Mouse (Mus musculus) myocyte (in vitro differentiated cells): ENCODE results near the gene Zfp213. TPM values are rescaled to one million over a fixed set of nuclear protein-coding genes. Genes with fewer than 3 reads are reported as not detected.

Experiments
- H3K27me3 ChIP-seq: one replicate; pipeline ENCODE4 v1.6.1; 2011; ENCODE audit not compliant: control insufficient read depth, insufficient read depth, insufficient read length
- H3K36me3 ChIP-seq: one replicate; pipeline ENCODE4 v1.6.1; 2011; ENCODE audit not compliant: control insufficient read depth, insufficient read depth
- H3K4me2 ChIP-seq: one replicate; pipeline ENCODE4 v1.6.1; 2011; ENCODE audit warnings: low read depth, control low read depth
- H3K4me3 ChIP-seq: one replicate; pipeline ENCODE4 v1.5.1; 2011; ENCODE audit warnings: mild to moderate bottlenecking, control low read depth, moderate library complexity
- H3K79me2 ChIP-seq: one replicate; pipeline ENCODE4 v1.6.1; 2011; ENCODE audit not compliant: control insufficient read depth, insufficient read depth
- H3ac ChIP-seq: one replicate; pipeline ENCODE4 v1.6.1; 2011; ENCODE audit not compliant: control insufficient read depth, insufficient read length
- CEBPB ChIP-seq: IDR thresholded peaks from 2 replicates; pipeline ENCODE4 v1.6.1; 2011; ENCODE audit warnings: mild to moderate bottlenecking, moderate library complexity; ENCODE audit not compliant: poor library complexity, insufficient read depth, severe bottlenecking
- E2F4 ChIP-seq: IDR thresholded peaks from one replicate; pipeline ENCODE4 v1.6.1; 2011; ENCODE audit warnings: mild to moderate bottlenecking, control low read depth, moderate library complexity; ENCODE audit not compliant: insufficient read depth
- MAX ChIP-seq: IDR thresholded peaks from one replicate; pipeline ENCODE4 v1.6.1; 2011; ENCODE audit warnings: low read depth, mild to moderate bottlenecking, control low read depth
- MYOD1 ChIP-seq, 3 experiments: IDR thresholded peaks; one replicate each; pipeline ENCODE4 v1.6.1; 2011; ENCODE audit warnings: control low read depth in 2 of 3, low read depth in 2 of 3, mild to moderate bottlenecking in 2 of 3, moderate library complexity in 1 of 3; ENCODE audit not compliant: insufficient read length in 2 of 3, control insufficient read depth in 1 of 3
- MYOG ChIP-seq, 3 experiments: IDR thresholded peaks; one replicate each; pipeline ENCODE4 v1.6.1; 2011; ENCODE audit warnings: control low read depth in 2 of 3, low read depth in 2 of 3, mild to moderate bottlenecking in 2 of 3; ENCODE audit not compliant: insufficient read length in 2 of 3, control insufficient read depth in 1 of 3, insufficient read depth in 1 of 3
- POLR2A ChIP-seq: IDR thresholded peaks from one replicate; pipeline ENCODE4 v1.6.1; 2011; ENCODE audit warnings: low read depth, mild to moderate bottlenecking, control low read depth, moderate library complexity; ENCODE audit not compliant: insufficient read length
- POLR2AphosphoS2 ChIP-seq: IDR thresholded peaks from one replicate; pipeline ENCODE4 v1.6.1; 2011; ENCODE audit warnings: low read depth, control low read depth; ENCODE audit not compliant: insufficient read length
- REST ChIP-seq: IDR thresholded peaks from one replicate; pipeline ENCODE4 v1.6.1; 2011; ENCODE audit warnings: mild to moderate bottlenecking, control low read depth, moderate library complexity; ENCODE audit not compliant: insufficient read depth, insufficient read length
- SRF ChIP-seq: IDR thresholded peaks from one replicate; pipeline ENCODE4 v1.6.1; 2011; ENCODE audit warnings: low read depth; ENCODE audit not compliant: control insufficient read depth, insufficient read length
- TCF12 ChIP-seq: IDR thresholded peaks from one replicate; pipeline ENCODE4 v1.6.1; 2011; ENCODE audit warnings: mild to moderate bottlenecking, control low read depth; ENCODE audit not compliant: poor library complexity, insufficient read depth, severe bottlenecking
- TCF3 ChIP-seq: IDR thresholded peaks from one replicate; pipeline ENCODE4 v1.6.1; 2011; ENCODE audit warnings: low read depth, control low read depth; ENCODE audit not compliant: insufficient read length
- USF1 ChIP-seq: IDR thresholded peaks from one replicate; pipeline ENCODE4 v1.6.1; 2011; ENCODE audit warnings: low read depth, mild to moderate bottlenecking, control low read depth, moderate library complexity
- polyA plus RNA-seq: library from polyadenylated mRNA; unstranded; fragments of >200 nt; fragmentation: generic; extraction: Trizol; gene quantifications from one replicate; pipeline ENCODE4 v1.2.1, GENCODE M21; 2012; ENCODE audit warnings: missing spikeins

The Zfp213 gene
- polyA plus RNA-seq, 1 experiment, result 9.9 TPM

DNA sequence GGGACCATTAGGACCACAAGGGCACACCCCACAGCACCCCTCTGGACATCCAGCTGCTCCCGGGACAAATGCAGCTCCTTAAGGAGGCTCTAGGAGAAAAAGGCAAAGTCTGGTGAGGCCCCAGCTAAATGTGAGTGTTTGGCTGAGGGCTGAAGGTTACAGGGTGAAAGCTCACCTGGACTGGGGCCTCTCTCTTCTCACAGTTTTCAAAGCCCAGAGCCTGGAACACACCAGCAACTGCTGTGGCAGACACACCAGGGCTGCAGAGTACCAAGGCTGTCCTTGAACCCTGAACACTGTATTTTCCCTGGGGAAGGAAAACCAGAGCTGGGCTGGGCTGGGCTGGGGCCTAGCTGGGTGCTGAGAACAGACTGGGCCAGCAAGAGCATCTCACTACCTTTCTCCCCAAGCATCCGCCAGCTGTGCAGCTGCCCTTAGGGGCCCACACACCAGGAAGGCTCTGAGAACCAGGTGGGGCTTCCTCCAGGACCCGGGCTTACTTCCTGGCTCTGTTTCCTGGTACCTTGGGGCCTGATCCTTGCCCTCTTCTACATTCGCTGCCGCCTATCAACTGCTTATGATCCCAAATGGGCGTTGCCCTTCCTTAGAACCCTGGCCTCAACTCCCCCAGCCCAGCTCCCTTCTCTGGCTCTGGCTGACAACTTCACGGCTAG is 8.7 kb downstream of the Zfp213 start:
- TF ChIP-seq POLR2AphosphoS2 (no peak), MAX (no peak)
- Histone ChIP-seq H3K4me3 (no peak overlapping the region), H3K36me3 (peaks cover 9% of the 10 kb centered on the region), H3ac (no peak overlapping the region), H3K79me2 (no peaks in the 10 kb centered on the region), H3K4me2 (no peak overlapping the region), H3K27me3 (no peaks in the 10 kb centered on the region)

DNA sequence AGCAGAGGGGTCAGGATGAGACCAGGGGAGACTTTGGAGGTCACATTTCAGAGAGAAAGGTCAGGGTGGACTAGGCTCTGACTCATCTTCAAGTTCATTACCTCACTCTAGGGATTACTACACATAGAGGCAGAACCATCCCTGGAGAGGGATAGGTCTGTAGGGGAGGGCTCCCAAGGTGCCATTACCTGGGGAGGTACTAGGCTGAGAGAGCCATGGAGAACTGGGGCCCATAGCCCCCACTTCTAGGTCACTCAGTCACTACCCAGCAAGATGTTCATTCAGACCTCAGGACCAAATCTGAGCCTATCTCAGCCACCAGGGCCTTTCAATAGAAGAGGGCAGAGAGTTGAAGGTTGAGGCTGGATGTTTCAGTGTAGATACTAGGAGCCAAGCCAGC is 9.7 kb downstream of the Zfp213 start:
- Histone ChIP-seq H3K27me3 (no peaks in the 10 kb centered on the region), H3ac (no peak overlapping the region), H3K36me3 (peaks cover 5% of the 10 kb centered on the region), H3K4me2 (no peak overlapping the region), H3K4me3 (no peak overlapping the region), H3K79me2 (no peaks in the 10 kb centered on the region)
- TF ChIP-seq MAX (no peak), USF1 (no peak)

DNA sequence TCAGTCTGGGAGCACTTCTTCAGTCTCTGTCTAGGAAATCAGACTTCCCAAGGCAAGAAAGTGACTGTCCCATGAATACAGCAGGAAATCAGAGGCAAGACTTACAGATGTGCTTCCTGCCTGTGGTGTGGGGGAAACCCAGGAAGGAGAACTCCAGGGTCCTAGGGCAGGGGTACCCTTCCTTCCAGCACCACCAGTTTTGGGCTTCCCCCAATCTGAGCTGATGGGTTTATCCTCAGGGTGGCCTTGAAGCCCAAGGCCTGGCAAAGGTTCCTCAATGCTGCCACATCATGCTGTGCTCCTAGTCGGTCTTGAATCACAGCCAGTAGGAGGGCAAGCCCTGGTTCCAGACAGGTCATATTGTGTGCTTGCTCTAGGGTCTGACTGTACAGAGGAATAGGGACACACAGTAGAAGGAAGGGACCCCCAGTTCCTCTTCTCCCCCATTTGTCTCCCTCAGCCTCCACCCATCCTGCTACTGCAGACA is 10.4 kb downstream of the Zfp213 start:
- Histone ChIP-seq H3K4me2 (no peak overlapping the region), H3K36me3 (peaks cover 5% of the 10 kb centered on the region), H3K27me3 (no peaks in the 10 kb centered on the region), H3K4me3 (no peak overlapping the region), H3K79me2 (no peaks in the 10 kb centered on the region), H3ac (no peak overlapping the region)
- TF ChIP-seq SRF (no peak), POLR2AphosphoS2 (no peak), MYOG (IDR thresholded peaks at IDR 0.05; ENCODE audit: control insufficient read depth in 1 of 3, insufficient read depth in 1 of 3, insufficient read length in 2 of 3, low read depth in 2 of 3) (no peak), MYOD1 (IDR thresholded peaks at IDR 0.05; ENCODE audit: control insufficient read depth in 1 of 3, insufficient read length in 2 of 3, low read depth in 2 of 3) (no peak), USF1 (no peak), CEBPB (no peak), POLR2A (no peak), MAX (no peak), TCF3 (no peak)

DNA sequence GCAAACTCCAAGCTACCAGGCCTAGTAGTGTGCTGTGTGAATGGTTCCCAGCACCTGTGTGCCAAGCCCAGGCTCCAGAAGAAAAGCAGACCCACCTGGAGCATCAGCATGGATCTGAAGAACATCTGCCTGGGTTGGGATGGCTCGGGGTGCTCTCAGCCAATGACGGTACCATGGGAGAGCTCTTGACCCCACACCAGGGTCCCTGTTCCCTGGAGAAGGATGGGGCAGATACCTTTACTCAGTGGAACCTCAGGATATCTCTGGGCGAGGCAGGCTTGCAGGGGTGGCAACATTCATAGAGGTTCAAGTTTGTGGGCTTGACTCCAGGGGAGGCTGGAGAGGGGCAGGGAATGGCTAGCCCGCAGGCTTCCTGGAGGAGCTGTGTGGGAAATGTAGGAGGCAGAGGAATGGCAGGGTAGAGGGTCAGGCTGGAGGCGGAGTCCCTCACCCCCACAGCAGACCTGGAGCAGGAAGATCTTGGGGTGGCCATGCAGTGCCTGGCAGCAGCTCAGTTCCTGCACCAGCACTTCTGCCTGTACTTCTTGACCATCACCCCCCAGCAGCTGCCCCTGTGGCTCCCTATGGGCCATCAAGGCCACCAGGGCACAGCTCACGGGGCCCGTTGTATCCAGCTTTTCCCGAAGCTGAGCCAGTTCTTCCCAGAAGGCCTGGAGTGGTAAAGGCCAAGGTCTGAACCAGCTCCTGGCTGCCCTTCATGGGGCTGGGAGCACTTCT is 11.0 kb downstream of the Zfp213 start:
- Histone ChIP-seq H3K4me2 (no peak overlapping the region), H3ac (no peak overlapping the region), H3K4me3 (no peak overlapping the region), H3K27me3 (no peaks in the 10 kb centered on the region), H3K36me3 (peaks cover 5% of the 10 kb centered on the region), H3K79me2 (no peaks in the 10 kb centered on the region)
- TF ChIP-seq CEBPB, result no peak

DNA sequence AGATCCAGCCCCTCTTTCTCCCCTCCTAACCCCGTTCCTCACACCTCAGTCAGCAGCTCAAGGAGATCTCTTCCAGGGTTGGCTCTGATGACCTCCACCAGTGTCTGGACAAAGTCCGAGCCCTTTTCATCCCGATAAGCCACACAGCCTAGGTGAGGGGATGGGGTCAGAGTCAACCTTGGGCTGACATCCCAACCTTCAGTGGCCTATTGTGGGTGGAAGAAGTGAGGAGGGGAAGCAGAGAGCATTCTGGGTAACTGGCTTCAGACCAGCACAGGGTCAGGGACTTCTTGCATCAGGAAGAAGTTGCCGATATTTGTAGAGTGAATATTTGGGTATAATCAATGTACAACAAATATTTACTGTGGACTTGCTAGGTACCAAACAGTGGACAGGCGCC is 12.1 kb downstream of the Zfp213 start:
- Histone ChIP-seq H3K27me3 (no peaks in the 10 kb centered on the region), H3K36me3 (peaks cover 3% of the 10 kb centered on the region), H3K79me2 (no peaks in the 10 kb centered on the region), H3K4me2 (no peak overlapping the region), H3K4me3 (peak overlapping the region; percentile 55), H3ac (no peak overlapping the region)
- TF ChIP-seq REST, result no peak
- no peak for TF ChIP-seq TCF12
- TF ChIP-seq MAX, result no peak
- TF ChIP-seq POLR2A, result no peak
- no peak for TF ChIP-seq POLR2AphosphoS2
- TF ChIP-seq E2F4, result no peak
- TF ChIP-seq TCF3, result no peak
- TF ChIP-seq USF1, result no peak
- no peak for TF ChIP-seq SRF
- no peak for TF ChIP-seq CEBPB
- no peak for TF ChIP-seq MYOG (IDR thresholded peaks at IDR 0.05; ENCODE audit: control insufficient read depth in 1 of 3, insufficient read depth in 1 of 3, insufficient read length in 2 of 3, low read depth in 2 of 3)
- no peak for TF ChIP-seq MYOD1 (IDR thresholded peaks at IDR 0.05; ENCODE audit: control insufficient read depth in 1 of 3, insufficient read length in 2 of 3, low read depth in 2 of 3)
